11 mouse cellular contexts compared by ENCODE assay signal in the genomic region with DNA sequence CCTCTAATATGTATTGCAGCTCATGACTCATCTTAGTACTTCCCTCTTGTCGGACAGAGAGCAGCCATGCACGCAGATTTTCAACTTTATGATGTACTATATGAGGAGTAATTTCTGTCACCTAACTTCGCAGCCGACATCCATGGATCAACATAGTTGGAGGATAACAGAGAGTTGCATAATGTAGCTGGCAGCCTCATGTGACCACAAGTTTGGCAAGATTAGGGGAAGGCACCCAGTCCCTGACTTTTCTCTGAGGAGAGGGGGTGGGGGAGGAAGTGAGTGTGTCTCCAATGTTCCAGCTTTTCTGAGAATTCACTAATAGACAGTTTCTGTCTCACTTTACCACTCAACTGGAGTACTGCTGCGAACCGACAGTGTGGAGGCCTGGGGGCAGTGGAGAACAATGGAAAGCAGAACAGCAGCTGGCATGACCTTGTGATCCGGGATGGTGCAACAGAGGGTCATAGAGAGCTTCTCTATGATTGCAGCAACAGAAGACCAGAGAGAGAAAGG.
DNase-seq lines count a peak whose midpoint lies in the region; ATAC-seq lines count a peak whose summit lies in the region.
"Had no signal": no experiment of that assay in that cellular context is flagged by ENCODE, and none has a peak within 500 bp of the region (broad histone marks: within the 10 kb centered on the region; RNA-seq: fewer than 3 reads in every experiment).

No protein-coding gene starts in this region.

- H3K9me3 ChIP-seq in liver, embryonic 12.5 days (replicated peaks): no peaks in the 10 kb centered on the region
- no peaks in the 10 kb centered on the region for H3K9me3 ChIP-seq in midbrain, embryonic 10.5 days (replicated peaks)

- no peak for ATAC-seq in liver, embryonic 12.5 days

- H3K36me3 ChIP-seq in liver, embryonic 12.5 days: no peaks in the 10 kb centered on the region
- no peaks in the 10 kb centered on the region for H3K36me3 ChIP-seq in midbrain, embryonic 10.5 days

- H3K4me1 ChIP-seq in liver, embryonic 12.5 days: no peaks in the 10 kb centered on the region
- no peaks in the 10 kb centered on the region for H3K4me1 ChIP-seq in midbrain, embryonic 10.5 days

- H3K4me3 ChIP-seq in liver, embryonic 12.5 days: no peak overlapping the region
- H3K4me3 ChIP-seq in midbrain, embryonic 10.5 days: no peak overlapping the region

- WGBS in liver, embryonic 12.5 days (ENCODE audit: insufficient replicate concordance): 55% methylated on average over 7 of the region's 7 CpGs
- WGBS in midbrain, embryonic 10.5 days: 86% methylated on average over 7 of the region's 7 CpGs

- DNase-seq in adrenal gland, adult 2 months: peak; percentile 62
- no peak for DNase-seq in adrenal gland, postnatal 25 days
- peak; percentile 5 for DNase-seq in liver
- DNase-seq in lung, postnatal 14 days: peak; percentile 31
- no peak for DNase-seq in kidney, postnatal 36 days
- no peak for DNase-seq in thymus, postnatal 36 days
- no peak for DNase-seq in midbrain, embryonic 10.5 days (ENCODE audit: low spot score)
- DNase-seq: cerebellum, postnatal 14 days; right cerebral cortex, adult 18-20 months had no signal

- H3K4me2 ChIP-seq in liver, embryonic 12.5 days: no peak overlapping the region

- no peaks in the 10 kb centered on the region for H3K27me3 ChIP-seq in liver, embryonic 12.5 days (replicated peaks)
- no peaks in the 10 kb centered on the region for H3K27me3 ChIP-seq in midbrain, embryonic 10.5 days (ENCODE audit: low read depth, poor library complexity, severe bottlenecking)

- H3K27ac ChIP-seq in liver, embryonic 12.5 days: no peak overlapping the region
- no peak overlapping the region for H3K27ac ChIP-seq in midbrain, embryonic 10.5 days (replicated peaks)
- H3K27ac ChIP-seq: kidney, postnatal 0 days had no signal

- H3K9ac ChIP-seq in liver, embryonic 12.5 days: no peak overlapping the region

Comparison
In these comparisons a context has a peak if more than half of its experiments do, and no peak if none do; other contexts are left out.
1. DNase-seq: peak in adrenal gland, adult 2 months (single experiment), liver (single experiment) and lung, postnatal 14 days (single experiment); none in adrenal gland, postnatal 25 days (single experiment), kidney, postnatal 36 days (0 of 2), thymus, postnatal 36 days (0 of 2) and midbrain, embryonic 10.5 days (single experiment).